Mouse (Mus musculus) heart, postnatal 0 days (tissue): ENCODE data around the gene Smg1. TPM values are rescaled to one million over a fixed set of nuclear protein-coding genes. Genes with fewer than 3 reads are reported as not detected.

Experiments
- ATAC-seq: fragments of 200-750 bp; cut with Nextera tagmentation; 2 replicates; pipeline ENCODE4 v1.8.0; 2017; ENCODE audit warnings: low read depth, moderate number of reproducible peaks, moderate library complexity; ENCODE audit not compliant: insufficient read depth
- DNase-seq: peaks from one replicate; pipeline ENCODE4 v3.0.0-alpha.2; 2016; ENCODE audit warnings: low spot score
- H3K27ac ChIP-seq: fragments of 300-500 bp; sonication (generic); 2 replicates; pipeline ENCODE4 v1.5.1; 2014; ENCODE audit warnings: low read depth, mild to moderate bottlenecking
- H3K27me3 ChIP-seq: fragments of 300-500 bp; sonication (generic); 2 replicates; pipeline ENCODE4 v1.6.1; 2014; ENCODE audit warnings: low read length, mixed read lengths; ENCODE audit not compliant: control insufficient read depth, insufficient read depth
- H3K36me3 ChIP-seq: fragments of 300-500 bp; sonication (generic); replicated peaks from 2 replicates; pipeline ENCODE4 v1.6.1; 2014; ENCODE audit warnings: low read length, mixed read lengths; ENCODE audit not compliant: control insufficient read depth, insufficient read depth
- H3K4me1 ChIP-seq: fragments of 300-500 bp; sonication (generic); 2 replicates; pipeline ENCODE4 v1.6.1; 2014; ENCODE audit warnings: antibody characterized with exemption; ENCODE audit not compliant: control insufficient read depth, insufficient read depth
- H3K4me2 ChIP-seq: fragments of 300-500 bp; sonication (generic); 2 replicates; pipeline ENCODE4 v1.6.1; 2014; ENCODE audit warnings: low read depth, mild to moderate bottlenecking, low read length, moderate library complexity
- H3K4me3 ChIP-seq: fragments of 300-500 bp; sonication (generic); 2 replicates; pipeline ENCODE4 v1.5.1; 2014; ENCODE audit warnings: low read depth, low read length
- H3K9ac ChIP-seq: fragments of 300-500 bp; sonication (generic); replicated peaks from 2 replicates; pipeline ENCODE4 v1.6.1; 2014; ENCODE audit warnings: low read depth, low read length, mixed read lengths
- H3K9me3 ChIP-seq: fragments of 300-500 bp; sonication (generic); replicated peaks from 2 replicates; pipeline ENCODE4 v1.6.1; 2016; ENCODE audit warnings: low read length; ENCODE audit not compliant: control insufficient read depth
- CTCF ChIP-seq: IDR thresholded peaks from 2 replicates; pipeline ENCODE4 v1.5.1; 2016; ENCODE audit warnings: antibody characterized with exemption, control low read depth, low read depth
- EP300 ChIP-seq: IDR thresholded peaks from 2 replicates; pipeline ENCODE4 v1.6.1; 2016; ENCODE audit warnings: antibody characterized with exemption, low read depth
- WGBS: fragments of 180-500 bp; shearing (Covaris S2); extraction: QIAGEN DNeasy Blood & Tissue Kit; methylation state at CpG from one replicate; pipeline ENCODE4 v1.1.7; 2014; 5-methylcytosine and 5-hydroxymethylcytosine counted together
- polyA plus RNA-seq: library from polyadenylated mRNA; unstranded; fragments of >200 nt; fragmentation: Nextera tagmentation; extraction: Ambion mirVana; gene quantifications from 2 replicates; pipeline ENCODE4 v1.2.1, GENCODE M21; 2015
- total RNA-seq: library from RNA; depleted of rRNA; stranded (reverse); fragments of >200 nt; gene quantifications from 2 replicates; pipeline ENCODE4 v1.2.3, GENCODE M21; 2014; ENCODE audit warnings: low replicate concordance

Smg1 gene
- total and polyA plus RNA-seq, 2 experiments from 2014 or later: 8.7 to 35.2 TPM

- Histone ChIP-seq H3K4me2 (no peak overlapping the region), H3K4me3 (no peak overlapping the region), H3K27me3 (no peaks in the 10 kb centered on the region), H3K9ac (no peak overlapping the region), H3K9me3 (no peaks in the 10 kb centered on the region), H3K36me3 (peaks cover 61% of the 10 kb centered on the region), H3K4me1 (peaks cover 11% of the 10 kb centered on the region; the same call in 1 of the 2 replicates), H3K27ac (no peak overlapping the region)
- WGBS: 81% methylated on average over 2 of the region's 2 CpGs
- TF ChIP-seq CTCF: no peak
- TF ChIP-seq EP300: no peak
- ATAC-seq (no peak), DNase-seq (no peak)
These were observed 124.3 kb downstream of the Smg1 start for GRCm38 (mm10) chr7:118119142-118119541.

DNA sequence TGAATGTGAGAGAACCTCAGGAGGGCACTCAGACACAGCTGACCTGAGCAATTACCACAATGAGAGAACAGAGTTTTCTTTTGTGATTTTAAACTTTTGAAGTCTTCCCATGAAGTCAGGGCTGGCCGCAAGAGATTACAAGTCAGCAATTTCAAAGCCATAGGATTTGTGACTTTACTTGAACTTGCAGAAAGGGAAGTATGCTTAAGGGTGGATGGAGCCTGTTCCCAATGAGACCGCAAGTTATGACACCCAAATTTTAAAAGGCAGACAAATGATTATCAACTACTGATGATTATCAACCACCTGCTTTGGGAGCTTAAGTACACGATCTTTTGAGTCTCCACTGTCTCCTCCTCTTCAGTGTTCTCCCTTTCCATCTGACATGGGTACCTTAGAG lies 125.0 kb downstream of the Smg1 start:
- ATAC-seq: no peak
- no peaks in the 10 kb centered on the region for H3K9me3 ChIP-seq
- peaks cover 18% of the 10 kb centered on the region for H3K4me1 ChIP-seq
- TF ChIP-seq CTCF: no peak
- TF ChIP-seq EP300: no peak
- 83% methylated on average over 3 of the region's 3 CpGs for WGBS
- H3K4me3 ChIP-seq: no peak overlapping the region
- no peak overlapping the region for H3K4me2 ChIP-seq
- H3K27ac ChIP-seq: no peak overlapping the region
- no peak for DNase-seq
- H3K36me3 ChIP-seq: peaks cover 63% of the 10 kb centered on the region
- H3K9ac ChIP-seq: no peak overlapping the region
- H3K27me3 ChIP-seq: no peaks in the 10 kb centered on the region

DNA sequence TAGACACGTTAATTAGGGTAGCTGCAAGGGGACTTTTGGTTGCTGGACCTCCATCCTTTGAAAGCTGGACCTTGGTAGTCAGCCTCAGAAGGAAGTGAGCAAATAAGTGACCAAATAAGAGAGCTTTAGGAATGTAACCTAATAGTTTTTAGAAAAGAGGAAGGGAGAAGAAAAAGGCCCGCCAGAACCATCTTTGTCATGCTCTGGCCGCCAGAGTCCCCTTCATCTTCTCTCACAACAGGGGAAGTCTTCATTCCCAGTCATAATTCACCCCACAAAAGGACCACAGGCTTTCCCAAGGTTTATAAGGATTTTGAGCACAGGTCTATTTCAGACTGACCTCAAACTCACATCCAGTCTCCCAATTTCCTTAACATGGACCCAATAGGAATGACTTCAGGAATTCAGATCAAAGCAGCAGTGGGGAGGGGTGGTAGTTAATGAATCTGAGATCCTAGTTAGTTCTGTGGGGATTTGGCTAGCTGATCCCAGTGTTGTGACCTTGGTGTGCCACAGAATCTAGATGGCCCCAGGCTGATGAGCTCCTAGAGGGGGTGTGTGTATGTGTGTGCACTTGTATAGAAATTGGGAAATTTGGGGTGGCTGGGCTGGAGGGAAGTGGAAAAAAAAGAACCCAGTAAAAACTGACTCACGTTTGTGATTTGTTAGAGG lies 125.8 kb downstream of the Smg1 start:
- H3K36me3 ChIP-seq: peaks cover 68% of the 10 kb centered on the region
- H3K4me3 ChIP-seq: no peak overlapping the region
- H3K4me2 ChIP-seq: no peak overlapping the region
- TF ChIP-seq CTCF: no peak
- no peak for TF ChIP-seq EP300
- H3K9me3 ChIP-seq: no peaks in the 10 kb centered on the region
- no peaks in the 10 kb centered on the region for H3K27me3 ChIP-seq
- DNase-seq: no peak
- WGBS: 59% methylated on average over 4 of the region's 4 CpGs
- no peak overlapping the region; the same call in 1 of the 2 replicates for H3K27ac ChIP-seq
- peaks cover 26% of the 10 kb centered on the region for H3K4me1 ChIP-seq
- no peak for ATAC-seq
- no peak overlapping the region for H3K9ac ChIP-seq

DNA sequence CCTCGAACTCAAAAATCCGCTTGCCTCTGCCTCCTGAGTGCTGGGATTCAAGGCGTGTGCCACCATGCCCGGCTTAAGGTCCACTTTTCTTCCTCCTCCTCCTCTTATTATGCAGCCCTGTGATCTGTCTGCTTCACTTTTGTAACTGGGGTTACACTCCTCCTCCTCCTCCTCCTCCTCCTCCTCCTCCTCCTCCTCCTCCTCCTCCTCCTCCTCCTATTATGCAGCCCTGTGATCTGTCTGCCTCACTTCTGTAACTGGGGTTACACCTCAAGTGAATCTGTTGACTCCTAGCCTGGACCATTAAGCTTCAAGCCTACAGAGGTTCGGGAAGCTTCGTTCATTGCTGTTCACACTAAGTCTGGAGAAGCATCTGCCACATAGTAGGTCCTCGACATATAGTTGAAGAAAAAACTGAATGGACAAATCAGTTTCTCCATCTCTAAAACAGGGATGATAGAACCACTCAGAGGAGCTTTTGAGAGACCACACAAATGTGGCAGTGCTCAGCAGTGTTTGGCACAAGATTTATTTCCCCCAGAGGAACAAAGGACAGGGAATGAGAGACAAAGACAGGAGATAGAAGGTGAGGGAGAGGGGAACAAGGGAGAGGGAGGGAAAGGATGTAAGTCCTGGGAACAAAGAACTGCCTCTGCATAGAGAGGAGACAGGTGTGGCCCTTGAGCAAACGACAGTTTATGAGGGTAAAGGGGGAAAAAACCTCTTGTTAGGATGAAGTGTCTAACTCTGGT lies 126.5 kb downstream of the Smg1 start:
- DNase-seq: no peak
- WGBS: 15% methylated on average over 8 of the region's 8 CpGs
- no peak overlapping the region; the same call in 1 of the 2 replicates for H3K27ac ChIP-seq
- no peak for TF ChIP-seq EP300
- TF ChIP-seq CTCF: no peak
- peak overlapping the region; percentile 70 for H3K4me3 ChIP-seq
- H3K9ac ChIP-seq: no peak overlapping the region
- H3K36me3 ChIP-seq: peaks cover 68% of the 10 kb centered on the region
- peak overlapping the region; percentile 92 for H3K4me2 ChIP-seq
- peaks cover 31% of the 10 kb centered on the region for H3K4me1 ChIP-seq
- no peaks in the 10 kb centered on the region for H3K9me3 ChIP-seq
- no peak for ATAC-seq
- no peaks in the 10 kb centered on the region for H3K27me3 ChIP-seq

DNA sequence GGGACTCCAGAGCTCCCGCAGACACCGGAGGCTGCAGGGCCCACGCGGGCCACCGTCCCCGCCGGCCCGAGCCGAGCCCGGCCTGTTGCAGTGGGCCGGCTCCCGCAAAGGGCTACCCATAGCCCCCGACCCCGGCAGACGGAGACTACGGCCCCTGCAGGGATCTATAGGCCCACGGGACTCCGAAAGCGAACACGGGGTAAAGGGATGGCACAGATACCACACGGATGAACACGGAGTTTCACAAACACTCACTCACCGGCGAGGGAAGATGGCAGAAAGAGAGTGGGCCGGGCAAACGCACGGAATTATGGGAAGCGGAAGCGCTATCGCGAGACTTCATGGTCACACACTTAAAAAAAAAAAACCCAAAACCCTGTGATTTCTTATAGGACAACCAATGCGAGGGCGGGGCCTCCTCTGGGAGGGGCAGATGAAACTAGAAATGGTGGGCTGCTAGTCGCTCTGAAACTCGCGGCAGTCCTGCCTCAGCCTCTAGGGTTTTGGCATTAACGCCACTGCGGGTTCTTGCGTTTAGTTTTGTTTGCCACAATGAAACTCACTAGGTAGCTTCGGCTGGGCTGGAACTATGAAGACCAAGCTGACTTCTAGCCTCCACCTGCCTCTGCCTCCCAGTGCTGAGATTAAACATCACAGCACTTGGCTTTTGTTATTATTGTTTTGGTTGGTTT lies 127.4 kb downstream of the Smg1 start, which contains the start of gene Rps15a:
Gene Rps15a (minus strand): TSS at position 312 of the 692 bp plus-strand sequence.
- H3K4me2 ChIP-seq: peak within 1 kb of the TSS; percentile 92
- peak within 1 kb of the TSS; percentile 88 for H3K27ac ChIP-seq
- H3K9me3 ChIP-seq: no peaks in the 10 kb centered on the region
- ATAC-seq (peak; percentile 88), DNase-seq (peak; percentile 93)
- H3K36me3 ChIP-seq: peaks cover 70% of the 10 kb centered on the region
- peak; percentile 97 for TF ChIP-seq EP300
- no peak for TF ChIP-seq CTCF
- H3K27me3 ChIP-seq: no peaks in the 10 kb centered on the region
- under 1% methylated on average over 40 of the region's 40 CpGs for WGBS
- peak within 1 kb of the TSS; percentile 70 for H3K4me3 ChIP-seq
- peaks cover 37% of the 10 kb centered on the region for H3K4me1 ChIP-seq
- peak within 1 kb of the TSS; percentile 85 for H3K9ac ChIP-seq
